Mouse (Mus musculus) common myeloid progenitor, adult 5-6 weeks (primary cell): ENCODE results near the gene Prdm12. TPM values are rescaled to one million over a fixed set of nuclear protein-coding genes. Genes with fewer than 3 reads are reported as not detected.

Experiments used
- ATAC-seq: replicated peaks from 2 replicates; pipeline ENCODE4 v1.8.0; 2016; ENCODE audit warnings: low read depth, mild to moderate bottlenecking, moderate TSS enrichment, inconsistent platforms; ENCODE audit not compliant: poor library complexity, severe bottlenecking
- total RNA-seq: library from RNA; stranded (forward); fragments of 200-1000, 187-1606 nt; gene quantifications from 2 replicates; pipeline ENCODE4 v1.2.3, GENCODE M21; 2017

The Prdm12 gene
- total RNA-seq, 1 experiment from 2014 or later, result not detected

- ATAC-seq, result no peak
Observed at GRCm38 (mm10) chr2:31700545-31701446, 61.0 kb downstream of the Prdm12 start.

DNA sequence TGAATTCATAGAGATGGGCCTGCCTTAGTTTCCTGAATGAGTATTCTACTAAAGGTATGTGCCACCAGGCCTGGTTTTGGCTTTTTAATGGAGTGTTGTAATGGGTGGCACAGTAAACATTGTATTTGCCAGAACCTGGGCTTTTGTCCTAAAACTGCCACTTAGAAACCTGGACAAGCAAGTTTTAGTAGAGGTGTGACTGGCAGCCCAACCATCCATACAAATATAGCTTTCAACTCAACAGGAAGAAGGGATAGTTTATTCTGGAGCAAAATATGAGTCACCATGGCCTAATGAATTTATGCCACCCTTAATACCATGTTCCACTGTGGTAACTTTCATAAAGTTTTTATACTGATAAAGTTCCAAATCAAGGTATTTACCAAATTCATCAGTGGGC, 63.4 kb downstream of the Prdm12 start:
- no peak for ATAC-seq

Other genes with a start within 250 kb of the Prdm12 start
- gene Ass1, start 169.8 kb upstream of the Prdm12 start, total RNA-seq, result 82.2 and 94.0 TPM in 2 replicates
- 28.2 and 32.8 TPM in 2 replicates for gene Fubp3, start 67.4 kb upstream of the Prdm12 start, total RNA-seq
- 80.6 and 88.3 TPM in 2 replicates for gene Exosc2, start 30.7 kb downstream of the Prdm12 start, total RNA-seq
- 30.9 and 32.4 TPM in 2 replicates for gene Abl1, start 48.3 kb downstream of the Prdm12 start, total RNA-seq
- 0.19 and 0.27 TPM in 2 replicates for gene Qrfp, start 170.5 kb downstream of the Prdm12 start, total RNA-seq
- not detected in 2 replicates for gene Fibcd1, start 206.0 kb downstream of the Prdm12 start, total RNA-seq
- 0.14 TPM in 1 of 2 replicates, not detected in the other for gene Lamc3, start 247.3 kb downstream of the Prdm12 start, total RNA-seq